ENCODE assay signal across 8 mouse cellular contexts in the genomic region with DNA sequence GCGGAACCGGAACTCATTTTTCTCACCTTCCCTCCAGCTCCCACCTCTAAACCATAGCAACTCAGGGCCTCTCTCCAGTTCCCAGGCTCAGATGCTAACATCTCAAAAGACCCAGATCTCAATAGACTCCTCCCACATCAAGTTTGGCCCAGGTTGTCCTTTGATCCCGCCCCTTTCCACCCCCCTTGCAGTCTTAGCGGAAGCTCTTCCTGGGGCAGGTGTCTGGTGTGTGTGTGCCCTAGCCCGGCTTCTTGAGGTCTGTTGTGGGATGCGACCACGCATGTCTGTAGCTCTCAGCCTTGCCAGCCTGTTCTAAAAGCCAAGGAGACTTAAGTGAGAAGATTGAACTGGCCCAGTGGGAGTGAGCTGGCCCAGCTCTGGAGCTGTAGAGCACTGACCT. TPM values are rescaled to one million over a fixed set of nuclear protein-coding genes. Genes with fewer than 3 reads are reported as not detected.
A peak's percentile ranks its signal among the peaks of the same experiment; 100 is the strongest.
DNase-seq lines count a peak whose midpoint lies in the region; ATAC-seq and TF ChIP-seq lines count a peak whose summit lies in the region.

No protein-coding gene starts in this region.

- peaks cover 2 to 22% of the 10 kb centered on the region in 2 experiments; a peak in 3 of 4 replicates for H3K36me3 ChIP-seq in MEL (ENCODE audit: control insufficient read depth in 1 of 2, insufficient read depth in 2 of 2, low read length in 2 of 2)
- H3K36me3 ChIP-seq in heart, embryonic 16.5 days (ENCODE audit: control insufficient read depth, insufficient read depth), result peaks cover 48% of the 10 kb centered on the region
- H3K36me3 ChIP-seq in lung, embryonic 15.5 days, result peaks cover 66% of the 10 kb centered on the region

- H3K79me2 ChIP-seq in MEL (ENCODE audit: control insufficient read depth, insufficient read depth, low read length, poor library complexity), result peaks cover 41% of the 10 kb centered on the region

- no peaks in the 10 kb centered on the region for H3K9me3 ChIP-seq in MEL (replicated peaks; ENCODE audit: insufficient read depth, low read length)
- no peaks in the 10 kb centered on the region for H3K9me3 ChIP-seq in heart, embryonic 16.5 days (replicated peaks; ENCODE audit: control insufficient read depth, low read length)
- no peaks in the 10 kb centered on the region for H3K9me3 ChIP-seq in lung, embryonic 15.5 days

- peak overlapping the region; percentile 91 for H3K4me3 ChIP-seq in cerebellum, adult 2 months (replicated peaks; ENCODE audit: insufficient read depth, low read depth, low read length)
- H3K4me3 ChIP-seq in MEL (ENCODE audit: control insufficient read depth in 1 of 2, insufficient read depth in 1 of 2, low read depth in 2 of 2, low read length in 2 of 2), result no peak overlapping the region
- H3K4me3 ChIP-seq in heart, embryonic 16.5 days (ENCODE audit: low read length), result peak overlapping the region; percentile 38
- peak overlapping the region; percentile 30 for H3K4me3 ChIP-seq in lung, embryonic 15.5 days

- TF ChIP-seq EP300 in MEL (IDR thresholded peaks at IDR 0.05; ENCODE audit: low read depth in 1 of 2, low read length in 2 of 2), result no peak

- no peak for TF ChIP-seq CTCF in cerebellum, adult 2 months (IDR thresholded peaks at IDR 0.05; ENCODE audit: borderline replicate concordance, insufficient read depth, low read depth, low read length)
- TF ChIP-seq CTCF in MEL (IDR thresholded peaks at IDR 0.05 in 2 of 3, conservative IDR thresholded peaks at IDR 0.05 in 1 of 3; ENCODE audit: control insufficient read depth in 1 of 3, insufficient read depth in 1 of 3, low read depth in 2 of 3, low read length in 3 of 3, poor library complexity in 1 of 3, severe bottlenecking in 1 of 3), result no peak

- ATAC-seq in cerebellum, adult (ENCODE audit: insufficient number of reproducible peaks, low FRiP score, low TSS enrichment), result no peak
- ATAC-seq in heart, embryonic 16.5 days (replicated peaks; ENCODE audit: extremely low read depth, insufficient read depth, low FRiP score), result peak; percentile 43
- ATAC-seq in lung, embryonic 15.5 days (ENCODE audit: borderline replicate concordance, extremely low read depth, low FRiP score, low TSS enrichment), result no peak

- H3K27me3 ChIP-seq in cerebellum, adult 2 months (ENCODE audit: control insufficient read depth, insufficient read depth, low read length), result no peaks in the 10 kb centered on the region
- no peaks in the 10 kb centered on the region for H3K27me3 ChIP-seq in MEL (ENCODE audit: control insufficient read depth in 1 of 2, insufficient read depth in 2 of 2, low read length in 2 of 2)
- no peaks in the 10 kb centered on the region for H3K27me3 ChIP-seq in heart, embryonic 16.5 days (ENCODE audit: control insufficient read depth, insufficient read depth, low read length)
- no peaks in the 10 kb centered on the region for H3K27me3 ChIP-seq in lung, embryonic 15.5 days

- no peak for TF ChIP-seq POLR2A in cerebellum, adult 2 months (IDR thresholded peaks at IDR 0.05; ENCODE audit: borderline replicate concordance, insufficient read depth, low read length)
- TF ChIP-seq POLR2A in MEL (IDR thresholded peaks at IDR 0.05; ENCODE audit: control insufficient read depth in 1 of 2, insufficient read depth in 1 of 2, low read depth in 1 of 2, low read length in 2 of 2, poor library complexity in 1 of 2), result no peak

- TF ChIP-seq RAD21 in MEL (IDR thresholded peaks at IDR 0.05; ENCODE audit: low read depth, low read length), result no peak

- H3K27ac ChIP-seq in cerebellum, adult 2 months (ENCODE audit: insufficient read depth, low read length), result no peak overlapping the region
- H3K27ac ChIP-seq in MEL (ENCODE audit: control insufficient read depth, low read depth, low read length), result peak overlapping the region; percentile 32
- H3K27ac ChIP-seq in heart, embryonic 16.5 days (ENCODE audit: low read length), result peak overlapping the region; percentile 63
- peak overlapping the region; percentile 17; the same call in 1 of the 2 replicates for H3K27ac ChIP-seq in lung, embryonic 15.5 days

- H3K9ac ChIP-seq in MEL (ENCODE audit: control insufficient read depth, low read depth, low read length, poor library complexity, severe bottlenecking), result peak overlapping the region; percentile 29; the same call in 1 of the 2 replicates
- H3K9ac ChIP-seq in heart, embryonic 16.5 days (ENCODE audit: low read length), result peak overlapping the region; percentile 15
- no peak overlapping the region for H3K9ac ChIP-seq in lung, embryonic 15.5 days

- peak; percentile 45 for DNase-seq in cerebellum, adult 2 months
- no peak for DNase-seq in MEL (ENCODE audit: low read depth, low spot score)
- peak; percentile 82 to 85 for DNase-seq in spleen, postnatal 36 days (ENCODE audit: low spot score in 2 of 2)
- DNase-seq in layer of hippocampus, adult 8-10 months (ENCODE audit: low spot score in 2 of 2), result no peak
- no peak for DNase-seq in adrenal gland, postnatal 4 days (ENCODE audit: low spot score in 2 of 2)

- peak overlapping the region; percentile 57 for H3K4me2 ChIP-seq in heart, embryonic 16.5 days (ENCODE audit: low read depth, low read length)
- peak overlapping the region; percentile 49 for H3K4me2 ChIP-seq in lung, embryonic 15.5 days

- peaks cover 22% of the 10 kb centered on the region for H3K4me1 ChIP-seq in cerebellum, adult 2 months (ENCODE audit: control insufficient read depth, insufficient read depth, low read length)
- H3K4me1 ChIP-seq in MEL (ENCODE audit: control insufficient read depth in 1 of 2, insufficient read depth in 2 of 2, low read length in 2 of 2), result peaks cover 0 to 21% of the 10 kb centered on the region in 2 experiments; a peak in 2 of 4 replicates
- H3K4me1 ChIP-seq in heart, embryonic 16.5 days (ENCODE audit: control insufficient read depth, insufficient read depth, low read length), result peaks cover 29% of the 10 kb centered on the region
- H3K4me1 ChIP-seq in lung, embryonic 15.5 days, result peaks cover 41% of the 10 kb centered on the region

- 5% methylated on average over 7 of the region's 7 CpGs for WGBS in cerebellum, adult 2 months
- WGBS in heart, embryonic 16.5 days, result 44% methylated on average over 7 of the region's 7 CpGs
- 27% methylated on average over 7 of the region's 7 CpGs for WGBS in lung, embryonic 15.5 days

TF ChIP-seq in MEL, 35 proteins besides CTCF, POLR2A, EP300 and RAD21:
- no peak for TF ChIP-seq MAZ (IDR thresholded peaks at IDR 0.05; ENCODE audit: low read depth, low read length)
- no peak for TF ChIP-seq ZNF384 (IDR thresholded peaks at IDR 0.05; ENCODE audit: low read depth, low read length)
- TF ChIP-seq UBTF (IDR thresholded peaks at IDR 0.05; ENCODE audit: borderline replicate concordance, insufficient read depth, low read depth, low read length), result no peak
- TF ChIP-seq TAL1 (IDR thresholded peaks at IDR 0.05; ENCODE audit: low read length), result no peak
- no peak for TF ChIP-seq CHD1 (IDR thresholded peaks at IDR 0.05; ENCODE audit: low read depth, low read length)
- no peak for TF ChIP-seq BHLHE40 (IDR thresholded peaks at IDR 0.05; ENCODE audit: borderline replicate concordance, low read depth, low read length)
- no peak for TF ChIP-seq GABPA (IDR thresholded peaks at IDR 0.05; ENCODE audit: low read depth, low read length)

RNA-seq across cellular contexts. Expression of a gene that starts 8.6 kb away (rescaled TPM):
- 14.9 and 17.0 TPM in 2 replicates for polyA plus RNA-seq in cerebellum, adult 2 months (2012; rRNA removed)
- total RNA-seq in MEL (2012; rRNA removed), result 3.0 and 4.1 TPM in 2 replicates
- 10 to 100 TPM in 1 of 2 experiments, not detected in 1; 23.5 TPM for polyA plus RNA-seq in MEL (2012; ENCODE audit: insufficient read depth in 1 of 2, insufficient read length in 2 of 2, low read depth in 1 of 2, low replicate concordance in 2 of 2, missing spikeins in 1 of 2)
- polyA plus RNA-seq in heart, embryonic 16.5 days (2015; fragmentation: Nextera tagmentation; extraction: Ambion mirVana), result 6.0 and 6.5 TPM in 2 replicates
- 8.7 and 9.2 TPM in 2 replicates for polyA plus RNA-seq in lung, embryonic 15.5 days (2015; fragmentation: Nextera tagmentation; extraction: Ambion mirVana)
- 10 to 100 TPM; 33.1 to 37.9 (median 35.0) TPM for total RNA-seq in layer of hippocampus, adult 8-10 months (2022)
- total RNA-seq in adrenal gland, postnatal 4 days (2021), result 10 to 100 TPM; 36.8 to 37.2 TPM

RNA-seq across cellular contexts. Expression of a gene that starts 18.1 kb away (rescaled TPM):
- polyA plus RNA-seq in cerebellum, adult 2 months (2012; rRNA removed), result 27.0 and 32.3 TPM in 2 replicates
- total RNA-seq in MEL (2012; rRNA removed), result 2.5 and 4.1 TPM in 2 replicates
- polyA plus RNA-seq in MEL (2012; ENCODE audit: insufficient read depth in 1 of 2, insufficient read length in 2 of 2, low read depth in 1 of 2, low replicate concordance in 2 of 2, missing spikeins in 1 of 2), result 10 to 100 TPM in 1 of 2 experiments, not detected in 1; 10.4 TPM
- 2.2 and 2.4 TPM in 2 replicates for polyA plus RNA-seq in heart, embryonic 16.5 days (2015; fragmentation: Nextera tagmentation; extraction: Ambion mirVana)
- polyA plus RNA-seq in lung, embryonic 15.5 days (2015; fragmentation: Nextera tagmentation; extraction: Ambion mirVana), result 2.7 and 2.8 TPM in 2 replicates
- total RNA-seq in layer of hippocampus, adult 8-10 months (2022), result 10 to 100 TPM; 42.0 to 46.6 (median 45.3) TPM
- 1 to 10 TPM; 1.8 TPM for total RNA-seq in adrenal gland, postnatal 4 days (2021)

RNA-seq across cellular contexts. Expression of a gene that starts 18.6 kb away (rescaled TPM):
- polyA plus RNA-seq in cerebellum, adult 2 months (2012; rRNA removed), result 28.4 and 29.9 TPM in 2 replicates
- total RNA-seq in MEL (2012; rRNA removed), result 28.4 and 32.0 TPM in 2 replicates
- polyA plus RNA-seq in MEL (2012; ENCODE audit: insufficient read depth in 1 of 2, insufficient read length in 2 of 2, low read depth in 1 of 2, low replicate concordance in 2 of 2, missing spikeins in 1 of 2), result 10 to 100 TPM in 1 of 2 experiments, not detected in 1; 54.6 TPM
- polyA plus RNA-seq in heart, embryonic 16.5 days (2015; fragmentation: Nextera tagmentation; extraction: Ambion mirVana), result 60.0 and 63.8 TPM in 2 replicates
- 85.3 and 88.7 TPM in 2 replicates for polyA plus RNA-seq in lung, embryonic 15.5 days (2015; fragmentation: Nextera tagmentation; extraction: Ambion mirVana)
- total RNA-seq in layer of hippocampus, adult 8-10 months (2022), result 10 to 100 TPM; 26.2 to 34.3 (median 27.4) TPM
- total RNA-seq in adrenal gland, postnatal 4 days (2021), result 10 to 100 TPM; 36.0 to 36.5 TPM

RNA-seq across cellular contexts. Expression of a gene that starts 31.9 kb away (rescaled TPM):
- not detected in 2 replicates for polyA plus RNA-seq in cerebellum, adult 2 months (2012; rRNA removed)
- not detected in 2 replicates for total RNA-seq in MEL (2012; rRNA removed)
- polyA plus RNA-seq in MEL (2012; ENCODE audit: insufficient read depth in 1 of 2, insufficient read length in 2 of 2, low read depth in 1 of 2, low replicate concordance in 2 of 2, missing spikeins in 1 of 2), result not detected
- 0.20 and 0.46 TPM in 2 replicates for polyA plus RNA-seq in heart, embryonic 16.5 days (2015; fragmentation: Nextera tagmentation; extraction: Ambion mirVana)
- 0.72 TPM in 1 of 2 replicates, not detected in the other for polyA plus RNA-seq in lung, embryonic 15.5 days (2015; fragmentation: Nextera tagmentation; extraction: Ambion mirVana)
- total RNA-seq in layer of hippocampus, adult 8-10 months (2022), result not detected
- total RNA-seq in adrenal gland, postnatal 4 days (2021), result 10 to 100 TPM in 1 of 2 experiments, 1 to 10 TPM in 1; 2.2 to 48.2 TPM

Comparison
In these comparisons a context has a peak if more than half of its experiments do, and no peak if none do; other contexts are left out.
1. DNase-seq: peak in cerebellum, adult 2 months (2 of 2) and spleen, postnatal 36 days (2 of 2); none in MEL (single experiment), layer of hippocampus, adult 8-10 months (0 of 2) and adrenal gland, postnatal 4 days (0 of 2).
2. H3K4me3 ChIP-seq: peak in cerebellum, adult 2 months (single experiment), heart, embryonic 16.5 days (single experiment) and lung, embryonic 15.5 days (single experiment); none in MEL (0 of 2).